Mouse (Mus musculus): Measurements from ENCODE around the gene Lgals4. TPM values are rescaled to one million over a fixed set of nuclear protein-coding genes. Genes with fewer than 3 reads are reported as not detected.

Lgals4 gene
- total RNA-seq, 2 experiments from 2014 or later: 25.9 to 55.7 TPM

DNA sequence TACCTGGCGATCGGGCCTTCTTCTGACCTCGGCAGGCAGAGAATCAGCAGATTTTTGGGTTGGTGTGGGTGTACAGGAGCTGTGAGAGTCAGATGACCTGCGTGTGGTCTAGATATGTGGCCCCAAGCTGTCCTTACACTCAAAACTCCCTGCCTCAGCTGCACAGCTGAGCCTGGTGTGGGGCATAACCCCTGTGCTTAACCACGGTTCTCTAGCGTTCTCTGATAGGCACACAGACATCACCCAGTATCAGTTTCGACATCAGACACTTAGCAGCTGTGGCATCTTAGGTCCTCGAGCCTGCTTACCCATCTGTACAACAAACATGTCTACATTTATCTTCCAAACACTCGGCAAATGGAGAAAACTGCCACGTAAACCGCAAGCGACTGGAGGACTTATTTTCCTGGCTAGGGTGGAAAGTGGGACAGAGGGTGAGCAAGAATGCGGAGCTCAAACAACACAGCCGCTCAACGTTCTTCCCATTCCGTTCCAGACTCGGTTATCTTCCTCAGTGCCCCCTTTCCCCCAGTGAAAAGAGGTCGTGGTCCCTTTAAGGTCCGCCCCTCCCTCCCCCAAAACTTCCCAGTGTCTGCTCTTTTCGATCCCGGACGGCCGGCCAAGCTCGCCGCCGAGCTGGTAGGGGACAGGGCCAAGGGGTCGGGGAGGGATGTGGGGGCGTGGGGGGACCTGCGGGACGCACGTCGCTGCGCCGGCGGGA, 25.3 kb upstream of the Lgals4 start, which contains the start of gene Hnrnpl:
TSS of gene Hnrnpl (plus strand) at position 321 of the 721 bp plus-strand sequence.
- no peak for DNase-seq

DNA sequence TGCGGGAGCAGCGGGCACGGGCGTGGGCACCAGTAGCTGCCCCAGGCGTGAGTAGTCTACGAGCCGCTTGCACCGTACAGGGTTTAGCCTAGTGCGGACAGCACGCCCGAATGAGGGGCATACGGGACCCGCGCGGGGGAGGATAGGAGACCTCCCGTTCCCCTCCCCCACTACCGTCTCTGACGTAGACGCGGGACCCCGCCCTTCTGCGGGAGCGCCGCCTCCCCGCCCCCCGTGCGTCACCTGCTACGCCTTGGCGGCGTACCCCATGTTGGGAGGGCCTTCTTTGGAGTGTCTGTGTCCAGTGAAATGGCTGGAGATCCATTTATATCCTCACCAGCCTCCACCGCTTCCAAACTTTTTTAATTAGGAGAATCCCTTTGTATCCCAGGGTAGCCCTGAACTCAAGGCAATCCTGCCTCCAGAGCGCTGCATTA, 24.7 kb upstream of the Lgals4 start:
- peak; percentile 99 for DNase-seq

DNA sequence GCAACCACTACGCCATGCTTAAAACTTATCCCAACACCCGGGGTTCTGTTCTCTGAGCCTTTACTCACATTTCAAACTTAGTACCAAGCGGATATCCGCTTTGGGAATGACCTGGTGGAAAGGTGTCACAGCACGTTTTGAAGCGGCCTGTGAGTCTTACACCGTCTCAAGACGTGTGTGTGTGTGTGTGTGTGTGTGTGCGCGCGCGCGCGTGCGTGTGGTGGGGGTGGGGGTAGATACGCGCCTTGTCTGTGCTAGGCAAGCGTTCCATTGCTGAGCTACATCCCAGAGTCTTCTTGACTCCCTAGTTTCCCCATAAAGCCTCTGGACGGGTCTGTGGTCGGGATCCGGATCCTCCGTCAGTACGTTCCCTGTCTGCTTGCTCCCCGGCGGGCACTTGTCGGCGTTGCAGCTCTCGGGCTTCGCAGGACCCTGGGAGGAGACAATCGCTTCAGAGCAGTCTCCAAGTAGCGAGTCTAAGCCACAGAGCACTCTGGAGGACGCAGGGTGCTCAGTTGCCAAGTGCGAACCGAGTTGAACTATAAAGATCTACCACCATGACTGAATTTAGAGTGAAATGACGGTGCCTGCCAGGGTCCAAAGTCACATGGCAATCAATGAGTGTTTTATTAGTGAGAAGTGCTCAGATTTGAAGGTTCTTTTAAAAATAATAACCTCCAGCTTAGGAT, 24.1 kb upstream of the Lgals4 start:
- DNase-seq: peak; percentile 79

DNA sequence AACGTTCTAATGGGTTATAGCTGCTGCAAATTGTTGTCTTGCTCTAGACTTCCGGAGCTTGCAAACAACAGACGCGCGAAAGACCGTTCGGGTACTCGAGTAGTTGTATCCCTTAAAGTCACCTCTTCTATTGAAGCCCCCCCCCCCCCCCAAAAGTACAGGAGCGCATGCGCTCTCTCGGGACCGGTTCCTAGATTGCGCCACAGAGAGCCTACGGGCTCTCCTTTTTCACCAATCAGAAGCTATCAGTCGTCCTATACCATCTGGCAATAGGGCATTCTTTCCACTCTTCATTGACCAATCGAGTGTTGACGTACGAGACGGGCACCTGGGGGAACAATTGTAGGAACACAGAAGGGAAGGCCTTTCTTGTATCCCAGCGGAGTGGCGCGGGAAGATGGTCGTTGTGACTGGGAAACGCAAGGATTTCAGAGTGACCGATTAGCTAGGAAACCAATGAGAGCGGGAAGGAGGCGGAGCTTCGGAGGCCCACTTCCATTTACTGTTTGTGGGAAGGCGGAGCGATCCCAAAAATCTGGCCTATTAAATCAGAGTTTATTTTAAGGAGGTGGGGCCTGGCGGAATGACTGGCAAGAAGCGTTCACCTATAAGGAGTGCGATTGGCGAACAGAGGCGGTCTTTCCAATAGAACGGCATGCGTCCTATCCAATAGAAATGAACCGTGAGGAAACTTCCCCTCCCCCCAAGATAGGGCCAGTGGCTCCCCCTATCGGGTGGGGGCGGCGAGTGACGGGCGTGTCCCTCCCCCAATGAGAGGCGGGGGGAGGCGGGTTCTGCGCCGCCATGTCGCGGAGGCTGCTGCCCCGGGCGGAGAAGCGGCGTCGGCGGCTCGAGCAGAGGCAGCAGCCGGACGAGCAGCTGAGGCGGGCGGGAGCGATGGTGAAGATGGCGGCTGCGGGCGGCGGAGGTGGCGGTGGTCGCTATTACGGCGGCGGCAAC, 23.3 kb upstream of the Lgals4 start:
- DNase-seq: peak; percentile 99

- DNase-seq: peak; percentile 97
Measured at GRCm38 (mm10) chr7:28811228-28811627, 22.4 kb upstream of the Lgals4 start.

- no peak for DNase-seq
Measured at GRCm38 (mm10) chr7:28811640-28812275, 21.9 kb upstream of the Lgals4 start.

DNA sequence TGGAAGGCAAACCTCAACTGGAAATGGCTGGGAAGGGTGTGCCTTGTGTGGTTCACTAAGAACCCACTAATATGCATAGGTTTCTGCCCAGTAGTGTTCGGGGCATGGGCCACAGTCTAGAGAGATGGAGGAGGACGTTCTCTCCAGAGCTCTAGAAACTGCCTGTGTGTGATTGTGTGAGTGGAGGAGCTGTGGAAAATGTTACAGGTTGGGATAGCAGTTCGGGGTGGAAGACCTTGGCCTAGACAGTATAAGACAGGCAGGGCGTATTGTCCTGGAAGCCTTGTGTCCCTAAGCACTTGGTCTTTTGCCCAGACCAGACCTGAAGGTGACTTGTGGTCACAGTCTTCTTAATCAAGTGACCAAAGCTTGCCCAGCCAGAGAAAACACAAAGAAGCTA, 21.2 kb upstream of the Lgals4 start:
- DNase-seq: no peak

DNA sequence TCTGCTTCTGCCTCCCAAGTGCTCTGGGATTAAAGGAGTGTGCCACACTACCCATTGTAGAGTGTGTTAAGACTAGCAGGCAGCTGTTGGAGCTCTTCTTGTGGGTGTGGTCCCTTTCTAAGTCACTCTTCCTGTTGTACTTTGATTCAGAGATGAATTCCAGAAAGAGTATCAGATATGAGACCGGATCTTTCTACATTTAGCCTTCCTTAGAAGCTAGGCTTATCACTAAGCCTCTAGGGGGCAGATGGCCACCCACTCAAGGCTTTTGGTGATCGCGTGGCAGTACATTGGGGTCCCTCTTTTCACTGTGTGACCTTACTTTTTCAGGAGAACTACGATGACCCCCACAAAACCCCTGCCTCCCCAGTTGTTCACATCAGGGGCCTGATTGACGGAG, 20.7 kb upstream of the Lgals4 start:
- DNase-seq: no peak

- no peak for DNase-seq
Measured at GRCm38 (mm10) chr7:28814306-28815034, 19.2 kb upstream of the Lgals4 start.

GRCm38 (mm10) chr7:28815230-28815629, 18.4 kb upstream of the Lgals4 start:
- DNase-seq: no peak

- DNase-seq: no peak
Measured at GRCm38 (mm10) chr7:28816201-28816600, 17.5 kb upstream of the Lgals4 start.

DNA sequence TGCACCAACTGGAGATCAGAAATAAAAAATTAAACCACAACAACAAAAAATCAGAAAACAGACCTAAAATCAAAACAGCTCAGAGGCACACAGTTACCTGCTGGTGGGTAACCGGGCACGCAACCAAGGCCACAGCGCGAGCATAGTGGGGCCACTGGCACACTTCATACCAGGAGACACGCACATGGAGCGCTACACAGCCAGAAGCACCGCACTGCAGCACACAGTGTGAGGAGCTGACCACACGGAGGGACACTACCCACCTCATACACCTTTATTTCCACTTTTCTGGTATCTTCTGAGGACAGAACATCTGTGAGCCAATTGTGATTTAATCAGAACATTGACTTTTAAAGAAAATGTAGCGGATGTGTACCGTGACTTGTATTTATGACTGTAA, 16.7 kb upstream of the Lgals4 start:
- no peak for DNase-seq

- DNase-seq: no peak
Measured at GRCm38 (mm10) chr7:28817524-28817923, 16.1 kb upstream of the Lgals4 start.

DNA sequence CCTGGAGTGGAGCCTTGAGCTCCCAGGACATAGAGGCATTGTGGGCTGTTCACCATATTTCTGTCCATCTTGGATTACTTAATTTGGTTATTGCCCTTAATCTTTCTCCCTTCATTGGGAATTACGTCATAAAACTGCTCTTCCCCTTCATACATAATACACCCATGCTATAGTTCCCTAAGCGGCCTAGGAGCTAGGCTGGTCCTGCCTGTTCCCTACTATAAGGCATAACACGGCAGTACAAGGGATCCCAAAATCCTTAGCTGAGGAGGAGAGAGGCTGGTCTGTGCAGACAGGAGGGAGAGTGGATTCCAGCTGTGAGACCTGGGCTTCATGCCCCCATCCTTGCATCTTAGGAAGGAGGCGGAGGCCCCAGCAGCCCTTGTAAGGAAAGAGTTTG, 15.7 kb upstream of the Lgals4 start:
- DNase-seq: no peak

DNA sequence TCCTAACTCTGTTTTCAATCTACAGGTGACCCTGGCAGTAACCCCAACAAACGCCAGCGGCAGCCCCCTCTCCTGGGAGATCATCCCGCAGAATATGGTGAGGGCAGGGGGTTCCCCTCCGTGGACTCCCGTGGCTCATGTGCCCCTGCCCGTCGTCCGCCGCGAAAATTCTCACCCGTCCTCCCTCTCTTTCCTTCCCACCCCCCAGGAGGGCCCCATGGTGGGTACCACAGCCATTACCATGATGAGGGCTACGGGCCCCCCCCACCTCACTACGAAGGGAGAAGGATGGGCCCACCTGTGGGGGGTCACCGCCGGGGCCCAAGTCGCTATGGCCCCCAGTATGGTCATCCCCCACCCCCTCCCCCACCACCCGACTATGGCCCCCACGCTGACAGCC, 15.2 kb upstream of the Lgals4 start:
- DNase-seq: no peak

GRCm38 (mm10) chr7:28818861-28819452, 14.7 kb upstream of the Lgals4 start:
- no peak for DNase-seq

DNA sequence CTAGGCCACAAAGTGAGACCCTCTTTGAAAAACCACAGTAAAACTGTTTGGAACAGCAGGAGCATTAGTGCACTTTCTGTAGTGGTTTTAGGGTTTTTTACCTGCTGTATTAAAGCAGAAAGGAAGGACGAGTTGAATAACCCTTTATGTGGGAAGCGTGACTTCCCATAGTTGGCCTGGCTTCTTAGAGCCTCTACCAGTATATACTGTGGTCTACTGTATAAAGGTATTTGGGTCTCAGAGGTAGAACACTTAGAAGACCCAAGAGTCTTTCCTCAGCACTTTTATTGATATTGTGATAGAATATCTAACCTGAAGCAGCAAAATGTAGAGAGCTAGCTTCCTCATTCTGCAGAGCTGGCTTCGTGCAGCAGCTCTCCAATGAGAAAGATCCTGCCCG, 14.1 kb upstream of the Lgals4 start:
- DNase-seq: no peak

DNA sequence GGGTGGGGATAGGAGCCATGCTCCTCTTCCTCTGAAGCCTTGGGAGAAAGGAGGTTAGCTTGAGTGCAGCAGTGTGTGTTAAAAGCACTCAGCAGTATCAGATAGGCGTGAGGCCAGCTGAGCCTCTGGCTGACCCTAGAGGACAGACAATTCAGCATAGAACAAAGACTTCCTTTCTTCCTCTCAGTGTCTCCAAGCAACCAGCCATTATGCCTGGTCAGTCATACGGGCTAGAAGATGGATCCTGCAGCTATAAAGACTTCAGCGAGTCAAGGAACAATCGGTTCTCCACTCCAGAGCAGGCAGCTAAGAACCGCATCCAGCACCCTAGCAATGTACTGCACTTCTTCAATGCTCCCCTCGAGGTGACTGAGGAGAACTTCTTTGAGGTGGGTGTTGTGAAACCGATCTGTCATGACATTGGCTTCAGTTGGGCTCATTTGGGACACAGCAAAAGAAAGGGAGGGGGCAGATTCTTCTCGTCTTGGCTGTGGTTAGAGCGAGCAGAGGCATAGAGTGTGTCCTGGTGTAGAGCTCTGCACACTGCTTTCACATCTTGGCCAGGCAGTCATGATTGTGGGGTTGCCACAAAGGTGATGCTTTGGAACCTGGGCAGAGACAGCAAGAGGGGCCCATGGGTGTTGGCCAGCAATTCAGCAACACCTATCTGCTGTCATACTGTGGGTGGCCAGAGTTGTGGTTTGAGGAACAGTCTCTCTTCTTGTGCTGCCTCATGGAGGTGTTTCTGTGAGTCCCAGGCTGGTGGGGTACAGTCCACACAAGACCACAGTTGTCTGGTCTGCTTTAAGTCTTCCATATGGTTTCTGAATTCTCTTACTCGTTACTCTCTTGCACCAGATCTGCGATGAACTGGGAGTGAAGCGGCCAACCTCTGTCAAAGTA, 13.0 kb upstream of the Lgals4 start:
- no peak for DNase-seq

GRCm38 (mm10) chr7:28821261-28821831, 12.3 kb upstream of the Lgals4 start:
- DNase-seq: peak; percentile 79

GRCm38 (mm10) chr7:28822556-28822955, 11.1 kb upstream of the Lgals4 start:
- no peak for DNase-seq

Data from adrenal gland, postnatal 10 days (tissue).